Mouse (Mus musculus): ENCODE measurements around the gene Nck2.

DNA sequence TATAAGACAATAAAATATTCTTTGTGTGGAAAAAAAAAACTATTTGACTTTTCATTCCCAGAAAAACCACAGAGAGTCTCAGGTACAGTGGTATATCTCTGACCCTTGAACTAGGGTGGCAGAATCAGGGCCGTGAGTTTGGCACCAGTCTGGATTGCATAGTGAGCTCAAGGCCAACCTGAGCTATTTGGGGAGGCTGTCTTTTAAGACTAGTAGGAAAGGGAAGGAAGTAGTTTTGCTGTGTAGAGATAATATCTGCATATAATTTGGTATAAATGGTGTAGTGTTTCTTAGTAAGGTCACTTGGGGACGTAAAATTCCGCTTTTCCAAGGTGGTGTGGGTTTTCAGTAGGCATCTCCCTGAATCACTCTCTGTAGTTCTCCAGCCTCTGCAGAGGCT lies 62.3 kb downstream of the Nck2 start:
- no peak for TF ChIP-seq GATA1 (IDR thresholded peaks at IDR 0.05; ENCODE audit: low read length)
- no peak for TF ChIP-seq TAL1 (IDR thresholded peaks at IDR 0.05; ENCODE audit: low read length)
